Mouse (Mus musculus) midbrain, embryonic 13.5 days (tissue): ENCODE measurements at regions not wholly inside any gene's neighbourhood (a gene's known extent, or its start where the extent isn't known, plus 50 kb on each side); places are given as distances from the start of the nearest gene placed in this dataset.
A peak's percentile ranks its signal among the peaks of the same experiment; 100 is the strongest.

Source experiments
- ATAC-seq: fragments of 200-750 bp; cut with Nextera tagmentation; 2 replicates; pipeline ENCODE4 v1.8.0; 2017; ENCODE audit warnings: mild to moderate bottlenecking, moderate TSS enrichment, moderate library complexity
- H3K27ac ChIP-seq: fragments of 300-500 bp; sonication (generic); 2 replicates; pipeline ENCODE4 v1.5.1; 2015; ENCODE audit warnings: inconsistent platforms, mild to moderate bottlenecking, moderate library complexity
- H3K27me3 ChIP-seq: fragments of 300-500 bp; sonication (generic); 2 replicates; pipeline ENCODE4 v1.6.1; 2015; ENCODE audit warnings: mild to moderate bottlenecking, inconsistent platforms
- H3K36me3 ChIP-seq: fragments of 300-500 bp; sonication (generic); 2 replicates; pipeline ENCODE4 v1.6.1; 2015; ENCODE audit warnings: mild to moderate bottlenecking, inconsistent platforms
- H3K4me1 ChIP-seq: fragments of 300-500 bp; sonication (generic); replicated peaks from 2 replicates; pipeline ENCODE4 v1.6.1; 2015; ENCODE audit warnings: inconsistent platforms
- H3K4me2 ChIP-seq: fragments of 300-500 bp; sonication (generic); replicated peaks from 2 replicates; pipeline ENCODE4 v1.6.1; 2015; ENCODE audit warnings: moderate library complexity, mild to moderate bottlenecking, inconsistent platforms
- H3K4me3 ChIP-seq: fragments of 300-500 bp; sonication (generic); replicated peaks from 2 replicates; pipeline ENCODE4 v1.5.1; 2015; ENCODE audit warnings: mild to moderate bottlenecking, inconsistent platforms
- H3K9ac ChIP-seq: fragments of 300-500 bp; sonication (generic); replicated peaks from 2 replicates; pipeline ENCODE4 v1.6.1; 2015; ENCODE audit warnings: mild to moderate bottlenecking, inconsistent platforms
- H3K9me3 ChIP-seq: fragments of 300-500 bp; sonication (generic); 2 replicates; pipeline ENCODE4 v1.6.1; 2016; ENCODE audit warnings: mild to moderate bottlenecking, inconsistent platforms
- WGBS: fragments of 180-500 bp; shearing (Covaris S2); methylation state at CpG from one replicate; pipeline ENCODE4 v1.1.7; 2015; 5-methylcytosine and 5-hydroxymethylcytosine counted together

- no peaks in the 10 kb centered on the region for H3K4me1 ChIP-seq
- no peak overlapping the region for H3K4me3 ChIP-seq
- H3K9ac ChIP-seq, result no peak overlapping the region
- H3K4me2 ChIP-seq, result no peak overlapping the region
- no peak for ATAC-seq
- H3K27me3 ChIP-seq, result no peaks in the 10 kb centered on the region
- H3K36me3 ChIP-seq, result no peaks in the 10 kb centered on the region
- H3K9me3 ChIP-seq, result no peaks in the 10 kb centered on the region
- H3K27ac ChIP-seq, result no peak overlapping the region
These were observed 283.5 kb upstream of the Rarb start for GRCm38 (mm10) chr14:17102486-17102885.

DNA sequence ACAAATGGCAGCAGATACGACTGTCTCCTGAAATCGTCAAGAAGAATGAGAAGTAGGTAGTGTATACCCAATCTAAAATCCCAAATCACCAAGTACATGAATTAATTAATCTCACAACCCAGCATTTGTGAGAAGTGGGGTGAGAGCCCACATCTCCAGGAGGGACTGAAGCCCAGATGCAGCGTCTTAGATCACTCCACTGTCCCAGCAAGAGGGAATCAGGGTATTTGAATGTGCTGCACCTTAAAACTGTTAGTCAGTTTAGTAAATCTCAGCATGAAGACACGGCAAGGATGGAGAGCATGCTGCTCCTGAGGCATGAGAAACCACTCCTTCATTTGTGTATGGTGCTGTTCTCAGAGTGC, 271.6 kb upstream of the Rarb start:
- H3K9me3 ChIP-seq, result no peaks in the 10 kb centered on the region
- H3K9ac ChIP-seq, result no peak overlapping the region
- H3K4me1 ChIP-seq, result no peaks in the 10 kb centered on the region; the same call in 1 of the 2 replicates
- H3K27me3 ChIP-seq, result no peaks in the 10 kb centered on the region
- no peak overlapping the region for H3K27ac ChIP-seq
- no peak overlapping the region for H3K4me2 ChIP-seq
- no peak overlapping the region for H3K4me3 ChIP-seq
- 0 out of 2 replicates have a peak, but pooled peaks have one; percentile 40 for ATAC-seq
- WGBS, result 27% methylated on average over 4 of the region's 4 CpGs
- H3K36me3 ChIP-seq, result no peaks in the 10 kb centered on the region

DNA sequence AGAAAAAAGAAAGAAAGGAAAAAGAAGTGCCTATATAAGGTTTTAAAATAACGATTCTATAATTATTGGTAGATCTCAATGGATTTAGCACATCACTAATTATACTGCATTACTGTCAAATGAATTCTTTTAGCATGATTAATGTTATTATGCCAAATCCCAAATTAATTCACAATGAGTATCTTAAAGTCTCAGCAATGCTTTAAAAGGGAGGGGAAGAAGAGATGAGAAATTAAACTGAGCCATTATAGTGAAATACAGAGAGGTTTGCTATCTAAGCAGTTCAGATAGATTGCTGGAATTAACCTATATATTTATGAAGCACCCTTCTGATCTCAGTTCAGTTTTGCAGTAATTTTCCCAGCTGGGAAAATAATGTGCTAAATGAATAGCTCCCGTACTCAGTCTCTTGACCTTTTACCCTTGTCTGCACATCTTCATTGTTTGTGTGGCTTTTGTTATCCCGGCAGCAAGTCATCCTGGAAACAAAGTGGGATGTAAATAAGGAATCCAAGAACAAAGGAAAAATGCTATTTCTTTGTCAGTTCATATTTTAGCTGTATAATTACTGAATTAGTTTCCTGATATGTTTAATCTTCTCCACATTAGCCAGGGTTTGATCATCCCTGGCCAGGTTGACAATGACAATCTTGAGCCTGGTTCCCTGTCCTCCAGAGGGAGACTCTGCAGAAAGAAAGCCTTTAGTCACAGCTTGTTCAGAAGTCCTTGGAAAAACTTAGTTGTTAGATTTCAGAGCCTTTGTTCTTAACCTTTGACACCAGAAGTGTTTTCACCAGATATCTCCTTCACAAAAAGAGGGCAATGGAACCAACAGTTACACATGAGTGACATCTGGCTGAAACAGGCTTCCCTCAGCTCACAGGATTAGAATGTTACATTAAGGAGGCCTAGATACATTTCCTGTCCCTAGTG, 270.9 kb upstream of the Rarb start:
- ATAC-seq, result peak; percentile 55; the same call in 1 of the 2 replicates
- Histone ChIP-seq H3K4me1 (no peaks in the 10 kb centered on the region; the same call in 1 of the 2 replicates), H3K27ac (no peak overlapping the region), H3K4me3 (no peak overlapping the region), H3K36me3 (no peaks in the 10 kb centered on the region), H3K9ac (no peak overlapping the region), H3K9me3 (no peaks in the 10 kb centered on the region), H3K27me3 (no peaks in the 10 kb centered on the region), H3K4me2 (no peak overlapping the region)
- 14% methylated on average over 3 of the region's 3 CpGs for WGBS

DNA sequence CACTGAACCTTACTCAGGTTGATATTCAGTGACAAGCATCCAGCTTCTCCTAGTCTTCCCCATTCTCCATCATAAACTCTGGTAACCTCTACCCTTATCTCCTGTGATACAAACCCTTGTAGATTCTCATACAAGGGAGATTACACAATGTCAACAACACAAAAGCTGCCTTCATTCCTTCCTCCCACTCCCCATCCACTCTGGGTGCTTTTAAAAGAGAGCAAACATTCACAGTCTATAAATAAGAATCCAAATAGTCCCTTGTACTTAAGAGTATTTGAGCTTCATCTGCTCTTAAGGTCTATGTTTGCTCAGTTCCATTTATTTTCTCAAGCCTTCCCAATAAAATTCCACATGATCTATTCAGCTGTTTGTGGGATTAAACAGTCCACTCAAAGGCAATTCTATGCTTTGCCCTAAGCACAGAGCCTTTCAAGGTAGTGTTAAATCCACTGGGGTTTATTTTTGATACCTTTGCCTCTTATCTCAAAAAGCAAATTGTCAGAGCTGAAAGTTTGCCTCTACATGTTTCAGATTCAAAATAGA, 270.2 kb upstream of the Rarb start:
- no peaks in the 10 kb centered on the region; the same call in 1 of the 2 replicates for H3K4me1 ChIP-seq
- no peak overlapping the region for H3K27ac ChIP-seq
- H3K4me3 ChIP-seq, result no peak overlapping the region
- no peaks in the 10 kb centered on the region for H3K9me3 ChIP-seq
- H3K27me3 ChIP-seq, result no peaks in the 10 kb centered on the region
- H3K4me2 ChIP-seq, result no peak overlapping the region
- no peak overlapping the region for H3K9ac ChIP-seq
- ATAC-seq, result no peak
- H3K36me3 ChIP-seq, result no peaks in the 10 kb centered on the region

DNA sequence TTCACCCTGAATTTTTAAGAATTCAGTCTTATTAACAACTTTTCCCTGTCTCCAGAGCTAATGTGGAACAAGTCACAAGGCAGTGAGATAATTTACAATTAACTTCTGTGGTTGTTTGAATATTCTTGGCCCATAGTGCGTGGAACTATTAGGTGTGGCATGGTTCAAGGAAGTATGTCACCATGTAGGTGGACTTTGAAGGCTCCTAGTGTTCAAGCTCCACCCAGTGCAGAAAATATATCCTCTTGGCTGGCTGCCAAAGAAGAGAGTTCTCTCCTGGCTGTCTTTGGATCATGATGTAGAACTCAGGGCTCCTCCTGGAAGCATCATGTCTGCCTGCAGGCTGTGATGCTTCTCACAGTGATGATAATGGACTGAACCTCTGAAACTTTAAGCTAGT, 268.9 kb upstream of the Rarb start:
- H3K4me2 ChIP-seq, result no peak overlapping the region
- H3K4me1 ChIP-seq, result no peaks in the 10 kb centered on the region; the same call in 1 of the 2 replicates
- no peaks in the 10 kb centered on the region for H3K36me3 ChIP-seq
- no peaks in the 10 kb centered on the region for H3K27me3 ChIP-seq
- H3K27ac ChIP-seq, result no peak overlapping the region
- no peak overlapping the region for H3K9ac ChIP-seq
- H3K9me3 ChIP-seq, result no peaks in the 10 kb centered on the region
- WGBS, result 95% methylated on average over 1 of the region's 1 CpGs
- ATAC-seq, result no peak
- no peak overlapping the region for H3K4me3 ChIP-seq

- H3K4me2 ChIP-seq, result no peak overlapping the region
- H3K9ac ChIP-seq, result no peak overlapping the region
- no peaks in the 10 kb centered on the region for H3K27me3 ChIP-seq
- H3K4me1 ChIP-seq, result no peaks in the 10 kb centered on the region
- no peak overlapping the region for H3K4me3 ChIP-seq
- H3K9me3 ChIP-seq, result no peaks in the 10 kb centered on the region
- 82% methylated on average over 2 of the region's 2 CpGs for whole genome bisulfite sequencing
- H3K27ac ChIP-seq, result no peak overlapping the region
- ATAC-seq, result no peak
- no peaks in the 10 kb centered on the region for H3K36me3 ChIP-seq
These were observed 265.0 kb upstream of the Rarb start for GRCm38 (mm10) chr14:17083907-17084306.

DNA sequence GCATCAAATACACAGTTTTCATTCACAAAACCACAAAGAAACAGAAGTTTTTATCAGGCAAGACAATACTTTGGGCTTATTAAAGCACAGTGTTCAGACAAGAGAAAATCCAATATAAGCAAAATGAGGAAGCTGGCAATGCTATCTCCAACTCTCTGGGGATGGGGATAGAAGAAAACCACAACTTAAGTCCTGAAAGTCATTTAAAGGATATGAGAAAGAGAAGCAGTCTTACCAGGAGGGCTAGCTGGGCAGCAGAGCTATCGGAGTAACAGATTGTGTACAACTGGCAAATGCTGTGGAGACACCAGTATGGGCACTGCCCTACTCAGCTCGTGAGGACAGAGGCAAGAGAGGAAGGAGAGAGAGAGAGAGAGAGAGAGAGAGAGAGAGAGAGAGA, 262.9 kb upstream of the Rarb start:
- no peaks in the 10 kb centered on the region for H3K36me3 ChIP-seq
- H3K4me3 ChIP-seq, result no peak overlapping the region
- no peaks in the 10 kb centered on the region for H3K27me3 ChIP-seq
- H3K27ac ChIP-seq, result no peak overlapping the region
- H3K9me3 ChIP-seq, result no peaks in the 10 kb centered on the region
- H3K4me2 ChIP-seq, result no peak overlapping the region
- WGBS, result 40% methylated on average over 2 of the region's 2 CpGs
- no peak overlapping the region for H3K9ac ChIP-seq
- H3K4me1 ChIP-seq, result no peaks in the 10 kb centered on the region
- no peak for ATAC-seq

- H3K27ac ChIP-seq, result no peak overlapping the region
- no peak overlapping the region for H3K4me2 ChIP-seq
- no peaks in the 10 kb centered on the region for H3K9me3 ChIP-seq
- no peak overlapping the region for H3K4me3 ChIP-seq
- H3K9ac ChIP-seq, result no peak overlapping the region
- no peaks in the 10 kb centered on the region for H3K27me3 ChIP-seq
- 77% methylated on average over 2 of the region's 2 CpGs for WGBS
- ATAC-seq, result peak; percentile 50; the same call in 1 of the 2 replicates
- no peaks in the 10 kb centered on the region for H3K4me1 ChIP-seq
- no peaks in the 10 kb centered on the region for H3K36me3 ChIP-seq
These were observed 260.6 kb upstream of the Rarb start for GRCm38 (mm10) chr14:17079513-17079912.

DNA sequence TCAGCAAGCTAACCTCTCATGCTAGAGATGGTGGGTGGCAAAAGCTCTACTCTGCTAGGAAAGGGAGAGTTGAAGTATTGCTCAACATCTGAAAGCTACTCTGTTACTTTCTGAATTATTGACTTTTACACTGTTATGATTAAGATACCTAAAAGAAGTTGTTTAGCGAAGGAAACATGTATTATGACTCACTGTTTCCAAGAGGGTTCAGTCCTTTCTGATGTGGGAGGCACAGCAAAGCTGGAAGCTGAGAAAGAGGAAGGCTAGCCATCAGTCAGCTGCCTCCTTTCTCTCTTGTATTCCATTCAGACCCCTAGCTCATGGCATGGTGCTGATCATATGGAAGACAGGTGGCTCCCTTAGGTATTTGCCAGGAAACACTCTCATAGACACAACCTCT, 242.4 kb upstream of the Rarb start:
- WGBS, result 70% methylated on average over 1 of the region's 1 CpGs
- no peak for ATAC-seq

DNA sequence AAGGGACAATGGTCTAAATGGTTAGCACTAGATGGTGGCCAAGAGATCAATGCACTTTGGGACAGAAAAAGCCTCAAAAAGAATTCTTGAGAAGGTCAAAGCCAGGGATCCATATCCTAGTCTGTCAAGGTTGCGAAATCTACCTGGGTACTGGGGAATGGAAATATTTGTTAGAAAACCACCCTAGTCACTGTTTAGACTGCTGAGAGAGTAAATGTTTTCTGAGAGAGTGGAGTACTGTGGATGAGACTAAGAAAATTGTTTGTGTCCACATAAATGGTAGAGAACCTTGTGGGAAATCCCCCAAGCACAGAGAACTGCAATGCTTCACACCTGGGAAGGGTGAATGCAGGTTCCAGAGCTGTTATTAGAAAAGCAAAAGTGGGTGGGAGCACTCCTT, 239.5 kb upstream of the Rarb start:
- H3K4me3 ChIP-seq, result no peak overlapping the region
- WGBS, result 96% methylated on average over 1 of the region's 1 CpGs
- no peaks in the 10 kb centered on the region for H3K36me3 ChIP-seq
- H3K4me1 ChIP-seq, result no peaks in the 10 kb centered on the region
- no peak overlapping the region for H3K9ac ChIP-seq
- H3K4me2 ChIP-seq, result no peak overlapping the region
- H3K27me3 ChIP-seq, result no peaks in the 10 kb centered on the region
- no peak for ATAC-seq
- no peak overlapping the region for H3K27ac ChIP-seq
- H3K9me3 ChIP-seq, result no peaks in the 10 kb centered on the region

More for the DNA sequence above, 242.4 kb upstream of the Rarb start:
- Histone ChIP-seq H3K27me3 (no peaks in the 10 kb centered on the region), H3K9me3 (no peaks in the 10 kb centered on the region), H3K27ac (no peak overlapping the region), H3K4me1 (no peaks in the 10 kb centered on the region), H3K4me3 (no peak overlapping the region), H3K36me3 (no peaks in the 10 kb centered on the region), H3K9ac (no peak overlapping the region), H3K4me2 (no peak overlapping the region)

- H3K27ac ChIP-seq, result no peak overlapping the region
- no peak for ATAC-seq
- no peaks in the 10 kb centered on the region for H3K36me3 ChIP-seq
- no peak overlapping the region for H3K4me3 ChIP-seq
- H3K27me3 ChIP-seq, result no peaks in the 10 kb centered on the region
- 91% methylated on average over 3 of the region's 3 CpGs for WGBS
- no peaks in the 10 kb centered on the region for H3K9me3 ChIP-seq
- H3K4me1 ChIP-seq, result no peaks in the 10 kb centered on the region
- no peak overlapping the region for H3K9ac ChIP-seq
- H3K4me2 ChIP-seq, result no peak overlapping the region
These were observed 238.4 kb upstream of the Rarb start for GRCm38 (mm10) chr14:17057355-17057754.

GRCm38 (mm10) chr14:17055741-17056140, 236.8 kb upstream of the Rarb start:
- Histone ChIP-seq H3K27ac (no peak overlapping the region), H3K36me3 (no peaks in the 10 kb centered on the region), H3K9me3 (no peaks in the 10 kb centered on the region), H3K4me3 (no peak overlapping the region), H3K9ac (no peak overlapping the region), H3K27me3 (no peaks in the 10 kb centered on the region), H3K4me2 (no peak overlapping the region), H3K4me1 (no peaks in the 10 kb centered on the region)
- ATAC-seq, result no peak
- 76% methylated on average over 1 of the region's 1 CpGs for WGBS
